Mouse (Mus musculus) intestine, embryonic 16.5 days (tissue): Measurements from ENCODE around the gene Wdr37. TPM values are rescaled to one million over a fixed set of nuclear protein-coding genes. Genes with fewer than 3 reads are reported as not detected.
"Not testable (repeated sequence)": the region's sequence is repeated elsewhere in the genome, so short reads cannot be mapped to it uniquely, and the experiment has no call there.

Source experiments
- ATAC-seq: fragments of 200-750 bp; cut with Nextera tagmentation; 2 replicates; pipeline ENCODE4 v1.8.0; 2017; ENCODE audit warnings: moderate TSS enrichment, moderate library complexity
- H3K27ac ChIP-seq: fragments of 300-500 bp; sonication (generic); 2 replicates; pipeline ENCODE4 v1.5.1; 2014; ENCODE audit warnings: mild to moderate bottlenecking, low read length
- H3K27me3 ChIP-seq: fragments of 300-500 bp; sonication (generic); replicated peaks from 2 replicates; pipeline ENCODE4 v1.6.1; 2014; ENCODE audit warnings: low read length, control low read depth, mixed read lengths; ENCODE audit not compliant: control insufficient read depth, insufficient read depth
- H3K36me3 ChIP-seq: fragments of 300-500 bp; sonication (generic); 2 replicates; pipeline ENCODE4 v1.6.1; 2014; ENCODE audit warnings: low read length, control low read depth; ENCODE audit not compliant: control insufficient read depth, insufficient read depth
- H3K4me1 ChIP-seq: fragments of 300-500 bp; sonication (generic); 2 replicates; pipeline ENCODE4 v1.6.1; 2014; ENCODE audit warnings: low read length, control low read depth, mixed read lengths; ENCODE audit not compliant: control insufficient read depth, insufficient read depth
- H3K4me2 ChIP-seq: fragments of 300-500 bp; sonication (generic); 2 replicates; pipeline ENCODE4 v1.6.1; 2014; ENCODE audit warnings: low read depth, low read length, control low read depth
- H3K4me3 ChIP-seq: fragments of 300-500 bp; sonication (generic); 2 replicates; pipeline ENCODE4 v1.5.1; 2014; ENCODE audit warnings: mild to moderate bottlenecking, low read length
- H3K9ac ChIP-seq: fragments of 300-500 bp; sonication (generic); 2 replicates; pipeline ENCODE4 v1.6.1; 2014; ENCODE audit warnings: low read depth, low read length
- H3K9me3 ChIP-seq: fragments of 300-500 bp; sonication (generic); 2 replicates; pipeline ENCODE4 v1.6.1; 2016; ENCODE audit warnings: low read length, control low read depth; ENCODE audit not compliant: control insufficient read depth
- WGBS: fragments of 180-500 bp; shearing (Covaris S2); extraction: QIAGEN DNeasy Blood & Tissue Kit; methylation state at CpG from one replicate; pipeline ENCODE4 v1.1.7; 2014; 5-methylcytosine and 5-hydroxymethylcytosine counted together
- polyA plus RNA-seq: library from polyadenylated mRNA; unstranded; fragments of >200 nt; fragmentation: Nextera tagmentation; extraction: Ambion mirVana; gene quantifications from 2 replicates; pipeline ENCODE4 v1.2.1, GENCODE M21; 2015

Wdr37 gene
- 13.3 and 13.6 TPM in 2 replicates for polyA plus RNA-seq

DNA sequence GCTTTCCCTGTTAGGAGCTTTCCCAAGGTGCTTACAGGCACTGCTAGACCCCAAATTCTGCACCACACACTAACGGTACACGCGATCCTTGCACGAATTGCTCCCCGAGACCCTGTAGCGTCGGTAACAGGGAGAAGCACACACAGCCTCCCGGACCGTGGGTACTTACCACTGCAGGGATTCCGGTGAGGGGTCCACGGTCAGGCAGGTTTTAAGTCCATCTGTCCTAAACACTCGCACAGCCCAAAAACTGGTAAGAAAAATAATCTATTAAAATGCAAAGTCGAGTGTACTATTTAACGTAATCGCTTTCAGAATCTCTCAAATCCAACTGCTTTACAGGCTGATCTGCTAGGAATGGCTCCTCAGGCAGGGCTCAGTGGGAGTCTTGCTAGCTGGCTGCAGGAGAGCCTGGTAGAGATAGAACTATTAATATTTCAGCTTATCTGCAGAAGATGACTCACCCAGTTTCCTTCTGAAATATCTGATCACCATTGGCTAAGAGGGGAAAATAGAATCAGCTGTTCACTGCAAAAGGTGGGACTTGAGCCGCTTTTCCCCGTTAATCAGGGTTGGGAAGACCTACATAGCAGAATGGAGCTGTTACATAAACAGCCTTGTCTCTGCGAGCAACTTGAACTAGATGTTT is at the start of gene Wdr37:
TSS of gene Wdr37 (minus strand) at position 596 of the 649 bp plus-strand sequence.
- Histone ChIP-seq H3K9me3 (no peaks in the 10 kb centered on the region), H3K4me3 (peak within 1 kb of the TSS; percentile 80), H3K36me3 (no peaks in the 10 kb centered on the region), H3K27ac (peak within 1 kb of the TSS; percentile 100), H3K4me1 (peaks cover 6% of the 10 kb centered on the region), H3K4me2 (peak within 1 kb of the TSS; percentile 77), H3K9ac (peak within 1 kb of the TSS; percentile 90), H3K27me3 (no peaks in the 10 kb centered on the region)
- WGBS, result under 1% methylated on average over 18 of the region's 18 CpGs
- peak; percentile 86 for ATAC-seq

DNA sequence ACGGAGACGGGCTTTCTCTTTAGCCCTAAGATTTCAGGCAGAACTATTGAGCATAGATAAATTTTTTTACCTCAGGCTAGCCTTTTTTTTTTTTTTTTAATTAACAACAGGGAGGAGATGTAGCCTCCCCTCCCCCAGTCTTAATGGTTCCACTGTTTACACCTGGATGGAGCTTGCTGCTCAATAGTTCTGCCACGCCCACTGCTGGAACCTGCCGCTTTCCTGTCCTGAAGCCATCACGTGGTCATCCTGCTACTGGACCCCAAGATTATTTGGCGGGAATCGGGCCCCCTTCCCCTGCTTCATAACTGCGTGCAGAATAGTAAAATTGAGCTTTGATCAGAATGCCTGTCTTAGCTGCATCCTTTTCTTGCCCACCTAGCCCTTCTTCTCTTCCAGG is 42.2 kb upstream of the Wdr37 start:
- not testable (repeated sequence) for H3K4me2 ChIP-seq, H3K4me3 ChIP-seq, H3K9ac ChIP-seq, ATAC-seq, H3K4me1 ChIP-seq, H3K36me3 ChIP-seq, H3K27ac ChIP-seq, H3K27me3 ChIP-seq, H3K9me3 ChIP-seq
- 92% methylated on average over 8 of the region's 8 CpGs for WGBS

DNA sequence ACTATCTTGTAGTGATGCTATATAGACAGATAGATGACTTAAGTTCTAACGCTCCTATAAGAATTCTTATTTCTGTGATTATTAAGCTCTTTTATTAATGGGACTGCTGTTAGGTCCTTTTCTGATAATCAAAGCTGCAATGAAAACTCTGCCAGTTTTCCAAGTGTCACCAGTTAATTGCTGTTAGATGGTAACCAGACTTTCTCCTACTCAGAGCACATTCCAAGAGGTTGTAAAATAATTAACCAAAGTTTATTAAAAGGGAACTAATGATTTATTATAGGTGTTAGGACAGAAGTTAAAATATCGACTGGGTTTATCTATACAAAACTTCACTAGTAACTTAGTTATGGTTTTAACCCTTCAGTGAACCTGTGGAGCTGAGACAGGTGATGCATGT is 34.3 kb upstream of the Wdr37 start:
- WGBS, result 68% methylated on average over 2 of the region's 2 CpGs
- not testable (repeated sequence) for ATAC-seq

DNA sequence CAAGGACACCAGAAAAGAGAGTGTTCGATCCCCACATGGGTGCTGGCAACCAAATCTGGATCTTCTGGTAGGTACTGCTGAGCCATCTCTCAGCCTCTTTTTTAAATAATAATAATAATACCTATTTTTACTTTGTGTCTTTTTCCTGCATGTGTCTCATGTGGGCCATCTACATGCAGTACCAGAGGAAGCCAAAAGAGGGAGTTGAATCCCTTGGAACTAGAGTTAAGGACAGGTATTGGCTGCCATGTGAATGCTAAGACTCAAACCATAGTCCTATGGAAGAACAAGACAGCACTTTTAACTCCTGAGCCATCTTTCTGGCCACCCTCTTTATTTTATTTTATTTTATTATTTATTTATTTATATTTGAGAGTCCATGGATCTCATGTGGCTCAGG is 16.9 kb upstream of the Wdr37 start:
- H3K9ac ChIP-seq, result no peak overlapping the region
- no peaks in the 10 kb centered on the region for H3K9me3 ChIP-seq
- H3K36me3 ChIP-seq, result peaks cover 7% of the 10 kb centered on the region; the same call in 1 of the 2 replicates
- H3K27me3 ChIP-seq, result no peaks in the 10 kb centered on the region
- H3K4me3 ChIP-seq, result no peak overlapping the region
- no peak overlapping the region for H3K27ac ChIP-seq
- H3K4me1 ChIP-seq, result peaks cover 3% of the 10 kb centered on the region; the same call in 1 of the 2 replicates
- no peak overlapping the region for H3K4me2 ChIP-seq
- ATAC-seq, result no peak
- WGBS, result 95% methylated on average over 1 of the region's 1 CpGs

More for the DNA sequence above, 34.3 kb upstream of the Wdr37 start:
- not testable (repeated sequence) for H3K4me3 ChIP-seq, H3K4me1 ChIP-seq, H3K9me3 ChIP-seq, H3K36me3 ChIP-seq, H3K27me3 ChIP-seq, H3K4me2 ChIP-seq, H3K9ac ChIP-seq, H3K27ac ChIP-seq

DNA sequence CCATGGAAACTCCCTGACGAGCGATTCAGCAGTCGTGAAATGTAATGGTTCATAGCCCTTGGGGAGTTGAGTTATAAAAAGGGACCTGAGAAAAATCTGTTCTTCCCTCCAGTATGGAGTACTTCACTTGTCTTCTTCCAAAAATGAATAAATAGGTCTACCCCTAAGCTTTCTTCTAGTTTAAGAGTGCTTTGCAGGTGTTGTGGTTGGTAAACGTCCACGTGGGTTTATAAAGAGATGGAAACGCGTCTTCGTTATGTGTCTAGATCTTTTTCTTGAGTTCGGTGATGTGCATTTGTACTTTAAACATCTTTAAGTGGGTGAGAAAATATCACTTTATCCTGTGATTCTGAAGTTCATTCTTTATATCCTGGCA is 14.5 kb upstream of the Wdr37 start:
- 1% methylated on average over 9 of the region's 9 CpGs for WGBS
- Histone ChIP-seq H3K4me1 (peaks cover 3% of the 10 kb centered on the region; the same call in 1 of the 2 replicates), H3K36me3 (0 out of 2 replicates have a peak, but pooled peaks cover 3% of the 10 kb centered on the region), H3K4me3 (peak overlapping the region; percentile 76), H3K27ac (peak overlapping the region; percentile 96), H3K9ac (peak overlapping the region; percentile 84), H3K4me2 (peak overlapping the region; percentile 67), H3K9me3 (no peaks in the 10 kb centered on the region), H3K27me3 (no peaks in the 10 kb centered on the region)
- no peak for ATAC-seq

DNA sequence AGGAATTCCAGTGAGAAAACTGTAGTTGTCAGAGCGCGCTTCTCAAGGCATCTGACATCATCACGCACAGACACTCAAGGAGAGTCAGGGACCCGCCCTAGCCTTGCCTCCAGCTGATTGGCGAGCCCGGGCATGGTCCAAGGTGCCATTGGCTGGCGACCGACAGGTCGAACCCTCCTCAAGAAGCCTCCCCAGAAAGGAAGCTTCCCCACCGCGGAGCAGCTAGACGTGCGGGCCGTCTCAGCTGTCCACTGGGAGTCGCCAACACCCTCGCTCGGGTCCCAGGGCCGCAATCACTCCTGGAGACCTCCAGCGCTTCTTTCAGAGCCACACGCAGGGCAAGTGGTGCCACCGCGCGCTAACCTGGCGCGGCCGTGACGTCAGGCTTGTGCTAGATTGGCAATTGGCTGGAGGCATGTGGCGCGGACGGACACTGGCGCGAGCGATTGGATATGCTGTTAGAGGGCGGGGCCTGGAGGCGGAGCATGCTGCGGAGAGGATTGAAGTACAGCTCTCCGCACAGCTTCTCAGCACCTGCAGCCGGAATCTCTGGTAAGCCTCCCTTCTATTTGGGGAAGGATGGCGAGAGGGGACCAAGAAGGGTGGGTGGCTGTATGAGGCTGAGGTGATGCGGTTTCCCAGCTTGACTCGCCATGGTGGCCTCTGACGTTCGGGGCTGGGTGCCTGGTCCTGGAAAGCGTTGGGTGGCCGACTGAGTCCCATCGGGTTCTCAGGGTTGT is 13.9 kb upstream of the Wdr37 start, which contains the start of gene Idi1:
TSS of gene Idi1 (plus strand) at position 57 of the 740 bp plus-strand sequence.
- peak within 1 kb of the TSS; percentile 84 for H3K9ac ChIP-seq
- H3K27me3 ChIP-seq, result no peaks in the 10 kb centered on the region
- WGBS, result under 1% methylated on average over 46 of the region's 46 CpGs
- ATAC-seq, result peak; percentile 100
- peak within 1 kb of the TSS; percentile 67 for H3K4me2 ChIP-seq
- H3K36me3 ChIP-seq, result 0 out of 2 replicates have a peak, but pooled peaks cover 3% of the 10 kb centered on the region
- no peaks in the 10 kb centered on the region for H3K9me3 ChIP-seq
- H3K4me3 ChIP-seq, result peak within 1 kb of the TSS; percentile 76
- peak within 1 kb of the TSS; percentile 96 for H3K27ac ChIP-seq
- H3K4me1 ChIP-seq, result peaks cover 3% of the 10 kb centered on the region; the same call in 1 of the 2 replicates

DNA sequence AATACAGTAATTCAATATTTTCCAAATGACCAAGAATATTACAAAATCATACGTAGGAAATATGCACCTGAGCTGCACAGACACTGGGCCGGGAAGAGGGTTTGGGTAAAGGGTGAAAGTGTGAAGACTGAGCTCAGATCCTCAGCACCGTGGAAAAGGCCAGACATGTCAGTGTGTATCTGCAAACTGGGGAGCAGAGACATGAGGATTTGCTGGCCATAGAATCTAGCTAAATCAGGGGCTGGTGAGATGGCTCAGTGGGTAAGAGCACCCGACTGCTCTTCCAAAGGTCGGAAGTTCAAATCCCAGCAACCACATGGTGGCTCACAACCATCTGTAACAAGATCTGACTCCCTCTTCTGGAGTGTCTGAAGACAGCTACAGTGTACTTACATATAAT is 12.2 kb upstream of the Wdr37 start:
- H3K4me1 ChIP-seq, H3K27me3 ChIP-seq, H3K4me3 ChIP-seq, ATAC-seq, H3K9ac ChIP-seq, H3K36me3 ChIP-seq, H3K9me3 ChIP-seq, H3K4me2 ChIP-seq, H3K27ac ChIP-seq: not testable (repeated sequence)
- WGBS, result 76% methylated on average over 5 of the region's 5 CpGs

DNA sequence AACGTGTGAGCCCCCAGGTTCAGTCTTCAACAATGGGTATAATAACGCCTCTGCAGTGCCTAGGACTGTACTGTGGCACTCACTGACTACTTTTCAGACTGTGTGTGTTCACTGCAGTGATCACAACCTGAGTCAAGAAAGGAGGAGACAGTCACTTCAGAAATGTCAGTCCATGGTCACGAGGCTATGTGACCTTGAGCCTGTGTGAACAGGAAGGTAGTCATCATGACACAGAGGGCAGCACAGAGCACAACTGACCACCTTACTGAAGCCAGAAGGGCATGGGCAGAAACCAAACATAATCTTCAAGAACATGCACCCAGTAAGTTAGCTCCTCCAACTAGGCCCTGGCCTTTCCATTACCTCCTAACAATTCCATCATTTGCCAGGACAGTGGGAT is 9.9 kb upstream of the Wdr37 start:
- Histone ChIP-seq H3K27me3 (no peaks in the 10 kb centered on the region), H3K4me1 (no peaks in the 10 kb centered on the region), H3K4me3 (no peak overlapping the region), H3K9me3 (no peaks in the 10 kb centered on the region), H3K9ac (no peak overlapping the region), H3K36me3 (no peaks in the 10 kb centered on the region), H3K27ac (no peak overlapping the region), H3K4me2 (no peak overlapping the region)
- 73% methylated on average over 3 of the region's 3 CpGs for WGBS
- no peak for ATAC-seq

DNA sequence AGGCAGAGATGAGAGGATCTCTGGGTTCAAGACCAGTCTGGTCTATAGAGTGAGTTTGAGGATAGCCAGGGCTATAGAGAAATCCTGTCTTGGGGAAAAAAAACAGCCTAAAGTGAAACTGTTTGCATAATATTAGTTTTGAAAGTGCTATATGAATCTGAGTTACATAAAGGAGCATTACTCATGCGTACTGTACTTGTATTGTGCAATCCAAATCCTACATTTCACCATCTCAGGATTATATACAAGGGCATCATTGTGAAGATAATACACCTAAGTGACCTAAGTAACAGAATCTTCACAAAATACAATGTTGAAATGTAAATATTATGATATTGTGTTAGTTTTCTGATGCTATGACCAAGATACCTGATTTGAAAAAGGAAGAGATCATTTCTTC is 2.1 kb upstream of the Wdr37 start:
- Histone ChIP-seq H3K36me3 (no peaks in the 10 kb centered on the region), H3K27ac (no peak overlapping the region), H3K4me1 (peaks cover 6% of the 10 kb centered on the region), H3K9me3 (no peaks in the 10 kb centered on the region), H3K4me2 (no peak overlapping the region), H3K27me3 (no peaks in the 10 kb centered on the region), H3K4me3 (no peak overlapping the region), H3K9ac (no peak overlapping the region)
- no peak for ATAC-seq
- WGBS, result 90% methylated on average over 1 of the region's 1 CpGs
